Mouse (Mus musculus) stomach, postnatal 0 days (tissue): ENCODE data around the gene Prss29. TPM values are rescaled to one million over a fixed set of nuclear protein-coding genes. Genes with fewer than 3 reads are reported as not detected.

Experiments used
- ATAC-seq: fragments of 200-750 bp; cut with Nextera tagmentation; 2 replicates; pipeline ENCODE4 v1.8.0; 2017; ENCODE audit not compliant: low FRiP score, low TSS enrichment
- DNase-seq: peaks from one replicate; pipeline ENCODE4 v3.0.0-alpha.2; 2016; ENCODE audit warnings: low spot score
- H3K27ac ChIP-seq: fragments of 300-500 bp; sonication (generic); replicated peaks from 2 replicates; pipeline ENCODE4 v1.5.1; 2014; ENCODE audit warnings: mild to moderate bottlenecking, control low read depth
- H3K27me3 ChIP-seq: fragments of 300-500 bp; sonication (generic); 2 replicates; pipeline ENCODE4 v1.6.1; 2014; ENCODE audit warnings: low read length; ENCODE audit not compliant: control insufficient read depth, insufficient read depth
- H3K36me3 ChIP-seq: fragments of 300-500 bp; sonication (generic); 2 replicates; pipeline ENCODE4 v1.6.1; 2014; ENCODE audit warnings: low read length, mixed read lengths; ENCODE audit not compliant: control insufficient read depth, insufficient read depth
- H3K4me1 ChIP-seq: fragments of 300-500 bp; sonication (generic); replicated peaks from 2 replicates; pipeline ENCODE4 v1.6.1; 2014; ENCODE audit warnings: antibody characterized with exemption; ENCODE audit not compliant: control insufficient read depth, insufficient read depth
- H3K4me2 ChIP-seq: fragments of 300-500 bp; sonication (generic); replicated peaks from 2 replicates; pipeline ENCODE4 v1.6.1; 2014; ENCODE audit warnings: low read depth, mild to moderate bottlenecking, control low read depth, moderate library complexity
- H3K4me3 ChIP-seq: fragments of 300-500 bp; sonication (generic); 2 replicates; pipeline ENCODE4 v1.5.1; 2014; ENCODE audit warnings: low read depth, low read length, control low read depth
- H3K9ac ChIP-seq: fragments of 300-500 bp; sonication (generic); 2 replicates; pipeline ENCODE4 v1.6.1; 2014; ENCODE audit warnings: mild to moderate bottlenecking, low read length, control low read depth, mixed read lengths
- H3K9me3 ChIP-seq: fragments of 300-500 bp; sonication (generic); 2 replicates; pipeline ENCODE4 v1.6.1; 2016; ENCODE audit warnings: low read length; ENCODE audit not compliant: control insufficient read depth
- CTCF ChIP-seq: IDR thresholded peaks from 2 replicates; pipeline ENCODE4 v1.5.1; 2016; ENCODE audit warnings: antibody characterized with exemption, low read depth, mild to moderate bottlenecking, moderate library complexity
- EP300 ChIP-seq: optimal IDR thresholded peaks from 2 replicates; pipeline ENCODE3; 2016; ENCODE audit warnings: antibody characterized with exemption
- WGBS: fragments of 180-500 bp; shearing (Covaris S2); extraction: QIAGEN DNeasy Blood & Tissue Kit; methylation state at CpG from one replicate; pipeline ENCODE4 v1.1.7; 2014; 5-methylcytosine and 5-hydroxymethylcytosine counted together
- polyA plus RNA-seq: library from polyadenylated mRNA; unstranded; fragments of >200 nt; fragmentation: Nextera tagmentation; extraction: Ambion mirVana; gene quantifications from 2 replicates; pipeline ENCODE4 v1.2.1, GENCODE M21; 2015

Prss29 gene
- polyA plus RNA-seq = not detected in 2 replicates

GRCm38 (mm10) chr17:25318354-25318753 is at the start of gene Prss29:
Gene Prss29, plus strand, starts transcription at chr17:25318654.
- Histone ChIP-seq H3K9ac (no peak within 1 kb of the TSS), H3K4me2 (no peak within 1 kb of the TSS), H3K4me1 (no peaks in the 10 kb centered on the region), H3K4me3 (no peak within 1 kb of the TSS), H3K36me3 (no peaks in the 10 kb centered on the region), H3K9me3 (no peaks in the 10 kb centered on the region), H3K27me3 (no peaks in the 10 kb centered on the region), H3K27ac (no peak within 1 kb of the TSS)
- DNase-seq (no peak), ATAC-seq (no peak)
- 73% methylated on average over 5 of the region's 5 CpGs for WGBS
- TF ChIP-seq CTCF (no peak), EP300 (no peak)

- no peak for TF ChIP-seq EP300
- TF ChIP-seq CTCF = no peak
- H3K4me2 ChIP-seq = peak overlapping the region; percentile 95; the same call in 1 of the 2 replicates
- WGBS = 56% methylated on average over 2 of the region's 2 CpGs
- H3K27me3 ChIP-seq = no peaks in the 10 kb centered on the region
- DNase-seq (no peak), ATAC-seq (no peak)
- peaks cover 14% of the 10 kb centered on the region for H3K36me3 ChIP-seq
- no peak overlapping the region for H3K27ac ChIP-seq
- H3K9me3 ChIP-seq = no peaks in the 10 kb centered on the region
- no peak overlapping the region; the same call in 1 of the 2 replicates for H3K9ac ChIP-seq
- H3K4me3 ChIP-seq = no peak overlapping the region
- H3K4me1 ChIP-seq = peaks cover 8% of the 10 kb centered on the region; the same call in 1 of the 2 replicates
Measured at GRCm38 (mm10) chr17:25270795-25271335, 47.6 kb upstream of the Prss29 start.

- H3K9ac ChIP-seq = peak overlapping the region; percentile 98
- under 1% methylated on average over 10 of the region's 10 CpGs for WGBS
- peaks cover 5% of the 10 kb centered on the region; the same call in 1 of the 2 replicates for H3K36me3 ChIP-seq
- peak overlapping the region; percentile 95 for H3K4me2 ChIP-seq
- H3K4me3 ChIP-seq = peak overlapping the region; percentile 95
- no peaks in the 10 kb centered on the region for H3K9me3 ChIP-seq
- no peak for ATAC-seq
- no peaks in the 10 kb centered on the region for H3K27me3 ChIP-seq
- TF ChIP-seq EP300 (no peak), CTCF (no peak)
- H3K4me1 ChIP-seq = peaks cover 8% of the 10 kb centered on the region; the same call in 1 of the 2 replicates
- H3K27ac ChIP-seq = peak overlapping the region; percentile 99
- peak; percentile 64 for DNase-seq
Measured at GRCm38 (mm10) chr17:25272326-25272725, 46.1 kb upstream of the Prss29 start.

- peak; percentile 88 for DNase-seq
- ATAC-seq = peak; percentile 91
- H3K36me3 ChIP-seq = no peaks in the 10 kb centered on the region
- no peaks in the 10 kb centered on the region for H3K9me3 ChIP-seq
- H3K4me1 ChIP-seq = peaks cover 8% of the 10 kb centered on the region; the same call in 1 of the 2 replicates
- no peaks in the 10 kb centered on the region for H3K27me3 ChIP-seq
- TF ChIP-seq CTCF (no peak), EP300 (peak; percentile 78)
- H3K4me2 ChIP-seq = peak overlapping the region; percentile 95
- peak overlapping the region; percentile 95 for H3K4me3 ChIP-seq
- WGBS = under 1% methylated on average over 92 of the region's 92 CpGs
- H3K27ac ChIP-seq = peak overlapping the region; percentile 99
- peak overlapping the region; percentile 98 for H3K9ac ChIP-seq
Measured at GRCm38 (mm10) chr17:25272951-25273705, 45.3 kb upstream of the Prss29 start.

- H3K9ac ChIP-seq = peak overlapping the region; percentile 98
- H3K4me3 ChIP-seq = peak overlapping the region; percentile 95
- H3K9me3 ChIP-seq = no peaks in the 10 kb centered on the region
- under 1% methylated on average over 35 of the region's 45 CpGs for WGBS
- no peaks in the 10 kb centered on the region for H3K27me3 ChIP-seq
- H3K36me3 ChIP-seq = no peaks in the 10 kb centered on the region
- H3K4me1 ChIP-seq = peaks cover 8% of the 10 kb centered on the region; the same call in 1 of the 2 replicates
- ATAC-seq (peak; percentile 86), DNase-seq (peak; percentile 92)
- H3K27ac ChIP-seq = peak overlapping the region; percentile 99
- TF ChIP-seq CTCF (peak; percentile 85), EP300 (peak; percentile 65)
- H3K4me2 ChIP-seq = peak overlapping the region; percentile 95
Measured at GRCm38 (mm10) chr17:25273706-25274501, 44.5 kb upstream of the Prss29 start.
